In genomic region chr9:4209987-4210476, GRCm38 (mm10) we compare ENCODE assay signal across 13 mouse cellular contexts.
DNase-seq lines count a peak whose midpoint lies in the region; ATAC-seq and TF ChIP-seq lines count a peak whose summit lies in the region.
"Had no signal": no experiment of that assay in that cellular context is flagged by ENCODE, and none has a peak within 500 bp of the region (broad histone marks: within the 10 kb centered on the region; RNA-seq: fewer than 3 reads in every experiment).

No protein-coding gene starts in this region.

- no peak overlapping the region for H3K27ac ChIP-seq in kidney, postnatal 0 days
- no peak overlapping the region for H3K27ac ChIP-seq in kidney, adult 2 months (ENCODE audit: insufficient read depth, low read depth, low read length)
- H3K27ac ChIP-seq: embryonic facial prominence, embryonic 12.5 days; heart, embryonic 10.5 days; midbrain, embryonic 12.5 days had no signal

- no peak overlapping the region for H3K9ac ChIP-seq in kidney, postnatal 0 days (ENCODE audit: low read depth, low read length)
- H3K9ac ChIP-seq: embryonic facial prominence, embryonic 12.5 days; midbrain, embryonic 12.5 days had no signal

- WGBS in kidney, postnatal 0 days: 91% methylated on average over 4 of the region's 4 CpGs
- 95% methylated on average over 4 of the region's 4 CpGs for WGBS in kidney, adult 2 months

- no peaks in the 10 kb centered on the region for H3K27me3 ChIP-seq in kidney, postnatal 0 days (ENCODE audit: insufficient read depth, low read length)
- no peaks in the 10 kb centered on the region for H3K27me3 ChIP-seq in kidney, adult 2 months (replicated peaks; ENCODE audit: control insufficient read depth, insufficient read depth, low read length)
- H3K27me3 ChIP-seq: embryonic facial prominence, embryonic 12.5 days; midbrain, embryonic 12.5 days had no signal

- H3K36me3 ChIP-seq in kidney, postnatal 0 days (ENCODE audit: insufficient read depth, low read length): no peaks in the 10 kb centered on the region
- no peaks in the 10 kb centered on the region for H3K36me3 ChIP-seq in kidney, adult 2 months (ENCODE audit: control insufficient read depth, insufficient read depth, low read length)
- H3K36me3 ChIP-seq: embryonic facial prominence, embryonic 12.5 days; heart, embryonic 10.5 days; midbrain, embryonic 12.5 days had no signal

- peak; percentile 38; the same call in 1 of the 2 replicates for TF ChIP-seq CTCF in kidney, postnatal 0 days (IDR thresholded peaks at IDR 0.05; ENCODE audit: low read depth)
- TF ChIP-seq CTCF in kidney, adult 2 months (conservative IDR thresholded peaks at IDR 0.05; ENCODE audit: insufficient read depth, insufficient read length, low read depth, low read length): no peak
- TF ChIP-seq CTCF in brain, embryonic 14.5 days (IDR thresholded peaks at IDR 0.05; ENCODE audit: borderline replicate concordance, extremely low read depth, insufficient read depth, insufficient read length): peak; percentile 31; the same call in 1 of the 2 replicates

- no peak overlapping the region for H3K4me2 ChIP-seq in kidney, postnatal 0 days (ENCODE audit: low read length)
- H3K4me2 ChIP-seq: embryonic facial prominence, embryonic 12.5 days; midbrain, embryonic 12.5 days had no signal

- no peak for TF ChIP-seq POLR2A in kidney, adult 2 months (IDR thresholded peaks at IDR 0.05; ENCODE audit: low read depth, low read length)
- no peak for TF ChIP-seq POLR2A in brain, embryonic 14.5 days (IDR thresholded peaks at IDR 0.05; ENCODE audit: borderline replicate concordance, extremely low read depth, insufficient read depth, insufficient read length, poor library complexity, severe bottlenecking)

- no peaks in the 10 kb centered on the region for H3K9me3 ChIP-seq in kidney, postnatal 0 days (replicated peaks; ENCODE audit: low read length)
- H3K9me3 ChIP-seq: embryonic facial prominence, embryonic 12.5 days; midbrain, embryonic 12.5 days had no signal

- no peak overlapping the region for H3K4me3 ChIP-seq in kidney, postnatal 0 days (replicated peaks; ENCODE audit: low read depth, low read length)
- H3K4me3 ChIP-seq in kidney, adult 2 months (ENCODE audit: insufficient read depth, low read depth, low read length): no peak overlapping the region
- H3K4me3 ChIP-seq: embryonic facial prominence, embryonic 12.5 days; heart, embryonic 10.5 days; midbrain, embryonic 12.5 days had no signal

- no peaks in the 10 kb centered on the region for H3K4me1 ChIP-seq in kidney, postnatal 0 days (replicated peaks; ENCODE audit: insufficient read depth, low read length)
- no peaks in the 10 kb centered on the region for H3K4me1 ChIP-seq in kidney, adult 2 months (ENCODE audit: control insufficient read depth, insufficient read depth, low read length)
- H3K4me1 ChIP-seq: embryonic facial prominence, embryonic 12.5 days; heart, embryonic 10.5 days; midbrain, embryonic 12.5 days had no signal

- peak; percentile 29 for DNase-seq in cerebellum, postnatal 10 days
- DNase-seq in cerebellum, adult 9-10 months: no peak
- no peak for DNase-seq in kidney, postnatal 0 days (ENCODE audit: low spot score)
- DNase-seq in kidney, adult 2 months: no peak
- peak; percentile 34 for DNase-seq in 3T3-L1 (ENCODE audit: low read depth, low spot score)
- DNase-seq in brain, embryonic 14.5 days (ENCODE audit: low read depth): peak; percentile 10
- no peak for DNase-seq in thymus, postnatal 0 days (ENCODE audit: low spot score)
- no peak for DNase-seq in urinary bladder, adult 2 months (ENCODE audit: low spot score)
- DNase-seq: thymus, adult 2 months had no signal

- no peak for ATAC-seq in kidney, postnatal 0 days (replicated peaks; ENCODE audit: low FRiP score, low read depth)
- ATAC-seq: hindbrain, embryonic 16.5 days had no signal

Comparison
In these comparisons a context has a peak if more than half of its experiments do, and no peak if none do; other contexts are left out.
1. DNase-seq: peak in cerebellum, postnatal 10 days (2 of 2), 3T3-L1 (single experiment) and brain, embryonic 14.5 days (single experiment); none in cerebellum, adult 9-10 months (single experiment), kidney, postnatal 0 days (single experiment), kidney, adult 2 months (single experiment), thymus, postnatal 0 days (single experiment) and urinary bladder, adult 2 months (single experiment).